ENCODE assay signal across 8 mouse cellular contexts in genomic region chr8:85034764-85035163, GRCm38 (mm10). TPM values are rescaled to one million over a fixed set of nuclear protein-coding genes. Genes with fewer than 3 reads are reported as not detected.
DNase-seq lines count a peak whose midpoint lies in the region; ATAC-seq and TF ChIP-seq lines count a peak whose summit lies in the region.

No protein-coding gene starts in this region.

- ATAC-seq in forebrain, embryonic 11.5 days (replicated peaks; ENCODE audit: low FRiP score) = no peak
- ATAC-seq in hindbrain, embryonic 11.5 days (ENCODE audit: low FRiP score) = no peak

- H3K4me1 ChIP-seq in E14TG2a.4 (replicated peaks; ENCODE audit: low read depth, low read length) = peaks cover 67% of the 10 kb centered on the region
- peaks cover 6% of the 10 kb centered on the region; the same call in 1 of the 2 replicates for H3K4me1 ChIP-seq in brown adipose tissue, adult 24 weeks (ENCODE audit: control insufficient read depth, insufficient read depth, insufficient read length, low read length)
- 0 out of 2 replicates have a peak, but pooled peaks cover 7% of the 10 kb centered on the region for H3K4me1 ChIP-seq in forebrain, embryonic 11.5 days (replicated peaks; ENCODE audit: control insufficient read depth, insufficient read depth, low read length)
- H3K4me1 ChIP-seq in hindbrain, embryonic 11.5 days (replicated peaks; ENCODE audit: control insufficient read depth, insufficient read depth, low read length) = peaks cover 6% of the 10 kb centered on the region; the same call in 1 of the 2 replicates

- WGBS in forebrain, embryonic 11.5 days = 3% methylated on average over 13 of the region's 13 CpGs
- WGBS in hindbrain, embryonic 11.5 days = 4% methylated on average over 13 of the region's 13 CpGs

- no peaks in the 10 kb centered on the region for H3K9me3 ChIP-seq in E14TG2a.4 (ENCODE audit: low read length)
- no peaks in the 10 kb centered on the region for H3K9me3 ChIP-seq in forebrain, embryonic 11.5 days (ENCODE audit: control insufficient read depth, low read length)
- H3K9me3 ChIP-seq in hindbrain, embryonic 11.5 days (ENCODE audit: control insufficient read depth, low read length) = no peaks in the 10 kb centered on the region

- peak; percentile 85 for DNase-seq in forebrain, embryonic 11.5 days (ENCODE audit: low spot score)
- DNase-seq in hindbrain, embryonic 11.5 days (ENCODE audit: low spot score) = peak; percentile 80
- DNase-seq in layer of hippocampus, adult 9-11 months = peak; percentile 73
- DNase-seq in lung, postnatal 10 days = peak; percentile 87
- peak; percentile 30 for DNase-seq in ovary, postnatal 10 days (ENCODE audit: low spot score)
- DNase-seq in thymus, postnatal 0 days (ENCODE audit: low spot score) = peak; percentile 92

- H3K4me2 ChIP-seq in forebrain, embryonic 11.5 days (ENCODE audit: low read depth, low read length, severe bottlenecking) = peak overlapping the region; percentile 91
- peak overlapping the region; percentile 89 for H3K4me2 ChIP-seq in hindbrain, embryonic 11.5 days (replicated peaks; ENCODE audit: low read depth, low read length)

- no peak overlapping the region; the same call in 1 of the 2 replicates for H3K9ac ChIP-seq in forebrain, embryonic 11.5 days (ENCODE audit: low read length)
- no peak overlapping the region for H3K9ac ChIP-seq in hindbrain, embryonic 11.5 days (ENCODE audit: low read depth, low read length)

- peak overlapping the region; percentile 94 for H3K4me3 ChIP-seq in E14TG2a.4 (replicated peaks; ENCODE audit: low read length)
- H3K4me3 ChIP-seq in brown adipose tissue, adult 24 weeks (ENCODE audit: insufficient read depth, low read depth, low read length) = peak overlapping the region; percentile 84
- H3K4me3 ChIP-seq in forebrain, embryonic 11.5 days (ENCODE audit: low read depth, low read length) = peak overlapping the region; percentile 80
- peak overlapping the region; percentile 79; the same call in 1 of the 2 replicates for H3K4me3 ChIP-seq in hindbrain, embryonic 11.5 days (ENCODE audit: low read depth, low read length)

- no peak for TF ChIP-seq CTCF in E14TG2a.4 (conservative IDR thresholded peaks at IDR 0.05; ENCODE audit: low read length)

- H3K27ac ChIP-seq in brown adipose tissue, adult 24 weeks (replicated peaks; ENCODE audit: low read depth, low read length) = 0 out of 2 replicates have a peak overlapping the region, but pooled peaks have one; percentile 20
- no peak overlapping the region for H3K27ac ChIP-seq in forebrain, embryonic 11.5 days (ENCODE audit: low read depth, low read length)
- no peak overlapping the region for H3K27ac ChIP-seq in hindbrain, embryonic 11.5 days (ENCODE audit: low read depth, low read length)

- H3K27me3 ChIP-seq in E14TG2a.4 (ENCODE audit: insufficient read depth, low read length) = no peaks in the 10 kb centered on the region
- H3K27me3 ChIP-seq in forebrain, embryonic 11.5 days (ENCODE audit: control insufficient read depth, insufficient read depth, low read length) = no peaks in the 10 kb centered on the region
- H3K27me3 ChIP-seq in hindbrain, embryonic 11.5 days (ENCODE audit: control insufficient read depth, insufficient read depth, low read length) = no peaks in the 10 kb centered on the region

- peaks cover 55% of the 10 kb centered on the region for H3K36me3 ChIP-seq in E14TG2a.4 (ENCODE audit: insufficient read depth, low read length)
- H3K36me3 ChIP-seq in forebrain, embryonic 11.5 days (ENCODE audit: control insufficient read depth, insufficient read depth, low read length) = peaks cover 8% of the 10 kb centered on the region; the same call in 1 of the 2 replicates
- 0 out of 2 replicates have a peak, but pooled peaks cover 2% of the 10 kb centered on the region for H3K36me3 ChIP-seq in hindbrain, embryonic 11.5 days (ENCODE audit: control insufficient read depth, insufficient read depth, low read length)

RNA-seq across cellular contexts. Expression of gene Tnpo2, which starts 2.0 kb away (rescaled TPM):
- polyA plus RNA-seq in brown adipose tissue, adult 24 weeks (2012; ENCODE audit: insufficient read depth, insufficient read length, missing spikeins) = 28.4 and 33.5 TPM in 2 replicates
- 19.9 and 27.2 TPM in 2 replicates for polyA plus RNA-seq in forebrain, embryonic 11.5 days (2014; fragmentation: Nextera tagmentation; extraction: Ambion mirVana)
- polyA plus RNA-seq in hindbrain, embryonic 11.5 days (2014; fragmentation: Nextera tagmentation; extraction: Ambion mirVana) = 18.8 and 24.6 TPM in 2 replicates
- 27.4 and 29.0 TPM in 2 replicates for polyA plus RNA-seq in thymus, postnatal 0 days (2015; fragmentation: Nextera tagmentation; extraction: Ambion mirVana)

RNA-seq across cellular contexts. Expression of gene Trir, which starts 8.1 kb away (rescaled TPM):
- polyA plus RNA-seq in brown adipose tissue, adult 24 weeks (2012; ENCODE audit: insufficient read depth, insufficient read length, missing spikeins) = 68.4 and 68.5 TPM in 2 replicates
- 170 and 172 TPM in 2 replicates for polyA plus RNA-seq in forebrain, embryonic 11.5 days (2014; fragmentation: Nextera tagmentation; extraction: Ambion mirVana)
- 180 and 186 TPM in 2 replicates for polyA plus RNA-seq in hindbrain, embryonic 11.5 days (2014; fragmentation: Nextera tagmentation; extraction: Ambion mirVana)
- 172 and 191 TPM in 2 replicates for polyA plus RNA-seq in thymus, postnatal 0 days (2015; fragmentation: Nextera tagmentation; extraction: Ambion mirVana)

RNA-seq across cellular contexts. Expression of gene Asna1, which starts 9.7 kb away (rescaled TPM):
- polyA plus RNA-seq in brown adipose tissue, adult 24 weeks (2012; ENCODE audit: insufficient read depth, insufficient read length, missing spikeins) = 113 and 117 TPM in 2 replicates
- 118 and 127 TPM in 2 replicates for polyA plus RNA-seq in forebrain, embryonic 11.5 days (2014; fragmentation: Nextera tagmentation; extraction: Ambion mirVana)
- 134 TPM in 2 replicates for polyA plus RNA-seq in hindbrain, embryonic 11.5 days (2014; fragmentation: Nextera tagmentation; extraction: Ambion mirVana)
- polyA plus RNA-seq in thymus, postnatal 0 days (2015; fragmentation: Nextera tagmentation; extraction: Ambion mirVana) = 90.7 and 95.8 TPM in 2 replicates

RNA-seq across cellular contexts. Expression of gene Best2, which starts 20.4 kb away (rescaled TPM):
- polyA plus RNA-seq in brown adipose tissue, adult 24 weeks (2012; ENCODE audit: insufficient read depth, insufficient read length, missing spikeins) = not detected in 2 replicates
- not detected in 2 replicates for polyA plus RNA-seq in forebrain, embryonic 11.5 days (2014; fragmentation: Nextera tagmentation; extraction: Ambion mirVana)
- polyA plus RNA-seq in hindbrain, embryonic 11.5 days (2014; fragmentation: Nextera tagmentation; extraction: Ambion mirVana) = not detected in 2 replicates
- polyA plus RNA-seq in thymus, postnatal 0 days (2015; fragmentation: Nextera tagmentation; extraction: Ambion mirVana) = 0.12 TPM in 1 of 2 replicates, not detected in the other

RNA-seq across cellular contexts. Expression of gene Fbxw9, which starts 25.1 kb away (rescaled TPM):
- polyA plus RNA-seq in brown adipose tissue, adult 24 weeks (2012; ENCODE audit: insufficient read depth, insufficient read length, missing spikeins) = 3.0 and 4.1 TPM in 2 replicates
- 23.8 and 33.8 TPM in 2 replicates for polyA plus RNA-seq in forebrain, embryonic 11.5 days (2014; fragmentation: Nextera tagmentation; extraction: Ambion mirVana)
- polyA plus RNA-seq in hindbrain, embryonic 11.5 days (2014; fragmentation: Nextera tagmentation; extraction: Ambion mirVana) = 27.2 and 27.4 TPM in 2 replicates
- polyA plus RNA-seq in thymus, postnatal 0 days (2015; fragmentation: Nextera tagmentation; extraction: Ambion mirVana) = 15.0 and 18.0 TPM in 2 replicates

Comparison
In these comparisons a context has a peak if more than half of its experiments do, and no peak if none do; other contexts are left out.
1. DNase-seq: peak in every context shown above with its lines; median percentile 92 in thymus, postnatal 0 days; 87 in lung, postnatal 10 days; 85 in forebrain, embryonic 11.5 days; 80 in hindbrain, embryonic 11.5 days; 73 in layer of hippocampus, adult 9-11 months; 30 in ovary, postnatal 10 days.